Mouse (Mus musculus) left cerebral cortex, adult 11 months (tissue): Measurements from ENCODE around the gene Uqcc1.
"Not testable (repeated sequence)": the region's sequence is repeated elsewhere in the genome, so short reads cannot be mapped to it uniquely, and the experiment has no call there.

ENCODE experiments used
- DNase-seq: peaks from one replicate; pipeline ENCODE4 v3.0.0; 2022; ENCODE audit warnings: low spot score

Uqcc1 gene

DNA sequence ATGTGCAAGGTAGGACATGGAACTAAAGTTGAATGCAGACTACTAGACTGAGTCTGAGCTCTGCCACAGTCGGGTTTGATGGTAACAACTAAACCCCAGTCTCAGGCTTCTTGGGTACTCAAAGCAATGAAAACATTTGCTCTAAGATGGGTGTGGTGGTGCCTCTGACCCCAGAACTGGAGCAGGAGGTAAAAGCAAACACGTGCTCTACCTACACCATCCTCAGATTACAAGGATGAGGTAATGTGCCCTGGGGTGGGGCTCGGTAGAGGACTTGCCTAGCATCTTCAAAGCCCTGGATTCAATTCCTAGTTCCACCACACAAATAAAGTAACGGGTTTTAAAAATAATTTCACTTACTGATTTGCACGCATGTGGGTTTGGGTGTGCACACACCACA, 77.6 kb downstream of the Uqcc1 start:
- DNase-seq: no peak

DNA sequence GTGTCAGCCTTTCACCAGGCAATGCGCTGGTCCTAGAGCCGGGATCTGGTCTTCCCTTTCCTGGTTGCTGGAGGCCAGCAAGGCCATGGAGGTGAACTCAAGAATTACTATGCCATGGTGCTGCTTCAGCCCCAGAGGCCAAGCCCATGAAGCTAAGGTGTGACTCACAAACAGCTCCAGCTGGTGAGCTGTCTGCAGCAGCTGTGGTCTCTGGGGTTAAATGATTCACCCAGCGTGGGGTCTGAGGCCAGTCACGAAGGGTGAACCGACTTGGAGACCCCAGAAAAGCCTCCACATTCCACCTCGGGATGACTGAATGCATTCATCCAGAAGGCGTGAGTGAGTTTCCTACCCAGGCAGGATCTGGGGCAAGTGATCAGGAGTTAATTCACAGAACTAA, 80.0 kb downstream of the Uqcc1 start:
- no peak for DNase-seq

DNA sequence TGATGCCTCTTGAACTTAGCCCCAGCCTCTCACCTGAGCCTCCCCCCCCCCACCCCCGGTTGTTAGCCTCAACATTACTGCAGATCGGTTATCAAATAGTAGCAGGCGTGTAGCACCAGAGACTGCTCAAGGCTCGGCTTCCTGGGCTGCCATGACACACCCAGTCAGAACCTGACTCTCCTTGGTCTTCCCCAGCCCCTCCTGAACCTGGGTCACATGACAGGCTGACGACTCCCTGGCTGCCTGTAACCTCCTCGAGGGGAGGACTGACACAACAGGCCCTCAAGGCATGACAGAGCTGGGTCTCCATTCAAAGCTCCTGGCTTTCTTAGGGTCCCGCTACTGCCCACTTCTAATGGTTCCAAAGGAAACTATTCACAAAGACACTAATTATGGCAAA, 80.6 kb downstream of the Uqcc1 start:
- DNase-seq: no peak

DNA sequence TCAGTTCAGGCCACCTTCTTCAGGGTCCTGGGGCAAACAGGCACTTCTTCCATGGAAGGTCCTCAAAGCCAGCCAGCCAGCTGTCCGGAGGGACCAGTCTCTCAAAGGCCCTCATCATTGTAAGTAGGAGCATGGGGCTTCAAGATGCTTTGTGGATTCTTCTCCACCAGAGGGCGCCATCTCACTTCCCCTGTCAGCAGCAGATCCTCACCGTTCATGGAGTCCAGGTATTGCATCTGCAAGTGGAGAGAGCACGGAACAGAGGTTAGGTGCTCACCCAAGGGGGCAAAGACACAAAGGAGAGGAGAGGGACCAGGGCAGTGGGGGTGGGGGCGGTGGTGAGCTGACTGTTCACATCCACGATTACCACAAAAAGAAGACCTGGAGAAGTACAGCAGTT, 81.8 kb downstream of the Uqcc1 start:
- DNase-seq: peak; percentile 57

DNA sequence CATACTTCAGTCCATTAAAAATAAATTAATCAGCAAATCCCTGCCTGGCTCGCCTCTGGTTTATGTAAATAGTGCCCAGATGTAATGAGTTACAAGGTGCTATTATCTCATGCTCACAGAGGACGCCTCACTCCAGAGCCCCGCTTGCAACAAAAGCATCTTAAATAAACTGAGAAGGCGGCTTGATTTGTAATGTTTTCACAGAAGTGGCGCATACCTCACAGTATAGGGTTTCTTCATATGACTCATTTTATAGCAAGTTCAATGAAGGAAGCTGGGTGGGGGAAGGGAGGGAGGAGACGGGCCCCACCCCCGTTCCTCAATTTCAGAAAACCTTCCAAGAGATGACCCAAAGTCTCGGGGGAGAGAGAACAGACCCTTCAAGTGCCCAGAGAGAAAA, 83.2 kb downstream of the Uqcc1 start:
- DNase-seq: no peak

DNA sequence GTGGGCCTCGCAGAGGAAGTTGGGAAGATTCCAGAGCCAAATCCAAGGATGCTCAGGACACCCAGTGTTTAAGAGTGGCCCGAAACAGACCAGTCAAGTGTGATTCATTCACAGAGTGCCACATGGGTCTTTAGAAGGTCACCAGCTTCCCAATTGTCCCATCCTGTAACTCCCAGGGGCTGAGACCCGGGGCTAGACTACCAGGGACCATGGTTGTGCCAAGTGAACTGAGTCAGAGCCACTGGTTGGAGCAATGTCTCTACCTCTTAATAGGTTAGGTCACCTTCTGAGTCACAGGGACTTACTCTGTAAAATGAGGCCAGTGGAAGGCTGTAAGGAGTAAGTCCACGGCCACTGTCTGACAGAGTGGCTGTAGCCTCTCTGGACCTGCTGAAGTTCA, 91.1 kb downstream of the Uqcc1 start:
- DNase-seq: no peak

DNA sequence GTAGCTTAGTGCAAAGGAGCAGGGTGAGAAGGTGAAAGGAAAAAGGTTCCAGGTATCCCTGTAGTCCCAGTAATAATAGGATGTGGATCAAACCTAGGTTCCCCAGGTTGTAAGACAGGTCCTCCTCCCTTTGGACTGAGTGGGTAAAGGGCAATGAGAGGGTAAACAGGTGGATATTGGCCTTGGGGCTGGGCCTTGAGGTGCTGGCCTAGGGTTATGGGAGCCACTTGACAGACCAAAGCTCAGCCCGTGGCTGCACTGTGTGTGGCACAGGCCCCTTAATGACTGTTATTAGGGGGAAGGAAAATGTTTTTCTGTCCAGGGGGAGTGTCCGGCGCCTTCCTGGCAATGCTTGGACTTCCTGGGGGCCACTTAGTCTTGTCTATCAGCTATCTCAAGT, 92.1 kb downstream of the Uqcc1 start:
- no peak for DNase-seq

DNA sequence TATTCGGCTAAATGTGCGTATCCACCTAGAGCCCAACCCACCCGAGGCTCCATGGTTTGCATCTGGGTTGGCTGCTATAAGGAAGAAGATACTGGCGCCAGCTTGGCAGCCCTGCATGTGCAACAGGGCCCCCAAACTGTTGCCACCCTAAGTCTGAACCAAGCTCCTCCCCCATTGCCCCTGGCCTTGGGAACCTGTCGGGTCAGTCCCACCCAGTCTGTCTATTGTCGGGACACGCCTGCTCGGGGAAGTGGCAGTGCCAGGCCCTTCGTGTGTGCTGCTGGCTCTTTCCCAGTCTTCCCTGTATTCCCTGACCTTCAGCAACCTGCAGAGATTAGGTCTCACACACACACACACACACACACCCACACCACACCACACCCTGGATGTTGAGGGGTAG, 95.4 kb downstream of the Uqcc1 start, which contains the start of gene Fam83c:
TSS of gene Fam83c (minus strand) at position 123 of the 400 bp plus-strand sequence.
- DNase-seq: no peak

DNA sequence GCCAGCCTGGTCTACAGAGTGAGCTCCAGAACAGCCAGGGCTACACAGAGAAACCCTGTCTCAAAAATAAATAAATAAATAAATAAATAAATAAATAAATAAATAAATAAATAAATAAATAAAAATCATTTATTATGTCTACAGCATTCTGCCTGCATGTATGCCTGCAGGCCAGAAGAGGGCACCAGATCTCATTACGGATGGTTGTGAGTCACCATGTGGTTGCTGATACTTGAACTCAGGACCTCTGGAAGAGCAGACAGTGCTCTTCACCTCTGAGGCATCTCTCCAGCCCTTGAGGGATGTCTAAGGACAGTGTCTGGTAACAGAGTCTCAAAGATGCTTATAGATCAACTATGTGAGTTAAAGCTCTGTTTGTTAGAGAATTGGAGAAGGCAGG, 98.0 kb downstream of the Uqcc1 start:
- DNase-seq: not testable (repeated sequence)

DNA sequence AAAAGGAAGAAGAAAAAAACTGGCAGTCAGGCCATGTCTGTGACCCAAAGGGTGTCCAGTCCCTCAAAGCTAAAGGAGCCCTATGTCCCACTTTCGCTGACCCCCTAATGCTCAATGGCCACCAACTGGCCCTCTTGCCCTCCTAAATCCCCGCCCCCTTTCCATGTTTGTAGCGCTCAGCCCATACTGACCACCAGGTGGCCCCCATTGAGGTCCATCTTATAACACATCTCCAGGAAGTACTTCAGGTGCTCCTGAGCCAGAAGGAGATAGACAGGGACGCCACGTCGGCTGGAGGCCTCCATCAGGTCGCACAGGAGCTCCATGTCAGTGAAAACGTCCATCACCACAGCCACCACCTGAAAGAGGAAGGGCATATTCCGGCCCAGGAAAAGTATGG, 98.8 kb downstream of the Uqcc1 start:
- no peak for DNase-seq

DNA sequence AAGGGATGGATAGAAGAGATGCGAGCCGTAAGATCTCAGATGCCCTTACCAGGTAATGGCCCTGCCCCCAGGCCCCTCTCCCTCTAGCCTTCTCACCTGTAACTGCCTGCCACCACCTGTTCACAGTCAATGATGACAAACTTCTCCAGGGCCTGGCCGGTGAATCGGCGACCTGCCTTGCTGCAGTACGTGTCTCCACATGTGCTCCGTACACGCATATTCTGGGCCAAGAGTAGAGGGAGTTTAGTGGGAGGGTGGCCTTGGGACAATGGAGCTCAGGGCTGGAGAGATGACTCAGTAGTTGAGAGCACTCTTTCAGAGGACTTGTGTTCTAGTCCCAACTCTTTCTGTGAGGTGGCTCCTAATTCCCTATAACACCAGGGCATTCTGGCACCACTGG, 99.3 kb downstream of the Uqcc1 start:
- no peak for DNase-seq

DNA sequence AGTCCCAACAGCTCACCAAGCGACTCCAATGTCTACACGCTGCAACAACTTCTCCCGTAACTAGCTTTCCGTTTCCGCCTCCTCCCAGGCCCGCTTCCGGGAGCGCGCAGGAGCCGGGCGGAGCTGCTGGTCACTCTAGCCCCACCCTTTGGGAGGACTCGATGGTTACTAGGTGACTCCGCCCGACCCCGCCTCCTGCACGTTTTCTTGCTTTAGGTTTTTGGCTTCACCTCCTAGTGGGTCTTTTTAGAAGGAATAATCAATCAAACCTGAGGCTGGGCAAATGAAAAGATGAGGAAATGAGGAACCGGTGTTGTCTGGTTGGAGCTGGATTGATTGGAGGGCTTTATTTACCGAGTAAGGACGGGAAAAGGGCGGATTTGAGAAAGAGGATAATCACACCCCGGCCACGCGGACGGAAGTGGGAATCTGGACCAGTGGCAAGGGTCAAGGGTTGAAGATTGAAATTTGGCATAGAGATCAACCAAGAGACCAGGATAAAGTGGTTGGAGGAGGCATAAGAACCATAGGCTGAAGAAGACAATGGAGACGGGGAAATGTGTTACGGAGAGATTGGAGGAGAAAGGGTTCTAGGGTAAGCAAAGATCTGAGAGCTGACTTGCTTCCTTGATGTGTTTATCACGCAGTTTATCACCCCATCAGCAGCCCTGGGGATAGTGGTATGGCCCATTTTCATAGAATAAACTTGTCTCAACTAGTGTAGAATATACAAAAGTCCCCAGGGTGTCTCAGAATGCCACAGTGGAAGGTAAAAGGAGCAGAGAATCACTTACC, 103.3 kb downstream of the Uqcc1 start, which contains the start of gene Eif6:
TSS of gene Eif6 (minus strand) at position 296 of the 795 bp plus-strand sequence.
- peak; percentile 66 for DNase-seq

DNA sequence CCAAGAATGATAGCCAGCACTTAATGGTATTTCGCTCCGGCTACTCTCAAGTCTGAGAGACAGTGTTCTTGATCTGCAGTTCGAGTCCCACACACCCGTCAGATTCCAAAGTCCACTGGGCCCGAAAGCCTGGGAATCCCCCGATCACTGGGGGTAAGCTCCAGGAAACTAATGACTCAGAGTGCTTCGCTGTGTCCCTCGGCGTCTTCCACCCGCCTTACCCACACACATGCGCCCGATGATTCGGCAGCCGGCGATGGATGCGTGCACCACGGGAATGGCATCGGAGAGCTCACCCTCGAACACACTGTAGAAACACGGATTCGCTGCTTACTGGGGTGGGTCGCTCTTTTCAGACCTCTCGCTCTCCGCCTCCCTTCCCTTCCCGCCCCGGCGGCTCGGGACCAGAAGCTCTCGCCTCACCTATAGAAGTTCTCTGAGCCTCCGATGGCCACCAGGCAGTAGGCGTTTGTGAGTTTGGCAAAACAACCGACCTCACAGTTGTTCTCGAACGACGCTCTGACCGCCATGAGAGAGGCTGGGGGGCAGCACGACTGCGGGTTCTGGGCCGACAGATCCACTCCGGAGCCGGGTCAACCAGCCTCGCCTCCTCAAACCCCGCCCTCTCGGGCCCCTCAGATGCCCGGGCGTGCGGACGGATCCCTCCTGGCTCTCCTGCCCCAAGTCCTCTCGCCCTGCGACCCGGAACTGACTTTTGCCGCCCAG, 104.0 kb downstream of the Uqcc1 start:
- DNase-seq: no peak

DNA sequence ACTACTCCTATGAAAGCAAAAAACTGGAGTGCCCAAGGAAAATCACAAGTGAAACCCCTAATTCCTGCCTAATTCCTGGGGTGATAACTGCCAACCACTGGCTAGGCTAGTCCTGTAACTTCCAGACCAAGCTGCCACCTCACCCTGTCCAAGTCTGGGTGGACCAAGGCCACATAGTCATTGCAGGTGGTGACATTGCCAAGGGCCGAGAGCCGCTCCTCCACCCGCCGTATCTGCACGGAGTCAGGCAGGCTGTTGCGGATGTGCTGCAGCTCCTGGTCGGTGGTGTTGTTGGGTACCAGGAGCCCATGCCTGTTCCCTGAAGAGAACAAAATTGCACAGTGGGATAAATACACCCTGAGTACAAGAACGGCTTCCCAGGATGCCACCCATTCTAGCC, 106.4 kb downstream of the Uqcc1 start:
- DNase-seq: no peak

DNA sequence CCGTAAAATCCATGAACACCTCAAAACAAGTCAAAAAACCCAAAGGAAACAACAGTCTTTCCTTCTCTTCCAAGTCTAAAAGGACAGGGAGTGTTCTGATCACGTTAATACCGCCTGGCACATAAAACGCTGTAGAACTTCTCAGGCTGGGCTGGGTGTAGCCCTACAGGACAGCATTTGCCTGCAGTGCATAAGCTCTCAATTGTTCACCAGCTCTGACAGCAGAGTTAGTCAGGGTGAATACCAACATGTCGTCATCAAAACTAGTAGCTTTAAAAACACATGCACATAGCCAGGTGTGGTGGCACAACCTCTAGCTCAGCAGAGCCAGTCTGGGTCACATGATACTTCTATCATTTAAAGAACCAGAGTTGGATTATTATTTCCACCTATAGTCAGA, 109.3 kb downstream of the Uqcc1 start:
- DNase-seq: no peak

DNA sequence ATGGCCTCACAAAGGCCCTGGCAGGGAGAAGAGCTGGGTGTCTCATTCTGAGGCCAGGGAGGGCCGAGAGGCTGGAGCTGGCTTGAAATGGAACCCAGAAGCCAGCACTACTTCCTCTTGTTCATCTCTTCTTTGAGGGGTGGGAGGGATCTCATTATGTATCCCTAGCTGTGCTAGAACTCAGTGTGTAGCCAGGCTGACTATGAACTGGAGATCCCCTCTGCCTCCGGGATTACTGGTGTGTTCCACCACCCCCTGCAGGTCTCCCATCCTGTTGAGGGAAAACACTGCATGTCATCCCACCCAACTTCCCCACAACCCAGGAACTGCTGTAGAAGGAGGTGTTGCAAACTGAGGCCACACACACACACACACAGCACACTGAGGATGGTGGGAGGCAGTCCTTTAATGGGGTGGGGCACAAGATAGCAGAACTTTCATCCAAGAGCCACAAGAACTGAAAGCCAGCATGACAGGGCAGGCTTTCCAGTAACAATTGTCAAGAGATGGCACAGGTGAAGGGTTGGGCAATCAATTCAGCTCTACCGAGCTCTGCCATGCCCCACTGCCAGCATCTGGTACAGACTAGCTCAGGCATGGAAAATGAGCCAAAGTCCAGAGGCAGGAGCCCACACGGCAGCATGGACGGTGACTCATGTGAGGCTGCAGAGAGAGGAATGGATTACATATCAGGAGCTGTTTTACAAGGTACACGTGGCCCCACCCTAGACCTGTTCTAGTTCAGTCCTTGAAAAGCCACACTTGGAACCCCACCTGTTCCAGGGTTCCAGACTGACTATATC, 110.5 kb downstream of the Uqcc1 start:
- DNase-seq: no peak

DNA sequence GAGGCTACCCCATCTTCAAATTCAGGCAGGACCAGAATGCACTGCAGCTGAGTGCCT, 110.9 kb downstream of the Uqcc1 start, which contains the start of gene BC029722:
TSS of gene BC029722 (minus strand) at position 35 of the 57 bp plus-strand sequence.
- DNase-seq: no peak

DNA sequence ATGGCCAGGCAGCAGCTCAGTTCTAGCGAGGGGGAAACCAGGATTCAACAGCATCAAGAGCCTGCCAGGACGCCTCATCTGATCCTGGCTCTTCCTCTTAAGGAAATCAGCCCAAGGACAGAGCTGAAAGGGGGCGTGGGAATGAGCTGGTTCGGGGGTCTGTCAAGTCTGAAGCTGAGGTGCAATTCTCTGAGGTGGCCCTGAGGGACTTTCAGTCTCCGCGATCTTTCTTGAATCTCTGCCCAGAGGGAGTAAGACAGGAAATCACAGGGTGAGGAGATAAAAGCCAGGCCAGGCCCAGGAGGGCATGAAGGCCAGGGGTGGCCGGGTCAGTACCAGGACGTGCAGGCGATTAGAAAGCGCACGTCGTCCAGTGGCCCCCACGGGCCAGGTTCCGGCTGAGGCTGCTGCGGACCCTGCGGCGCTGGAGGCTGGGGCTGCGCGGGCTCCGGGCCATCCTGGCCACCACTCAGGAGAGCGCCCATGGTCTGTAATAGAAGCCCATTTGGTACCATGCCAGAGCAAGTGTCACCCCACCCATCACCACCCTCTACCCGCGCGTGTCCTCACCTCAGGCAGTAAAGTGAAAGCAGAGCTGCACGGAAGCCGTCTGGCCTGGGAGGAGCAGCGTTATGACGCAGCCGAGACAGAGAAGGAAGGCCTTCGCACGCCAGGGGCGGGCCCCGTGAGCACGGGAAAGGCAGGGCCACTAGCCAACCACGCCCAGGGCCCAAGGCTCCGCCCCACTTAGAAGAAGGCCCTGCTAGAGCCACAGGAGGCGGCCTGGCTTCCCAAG, 111.3 kb downstream of the Uqcc1 start:
- DNase-seq: peak; percentile 93

DNA sequence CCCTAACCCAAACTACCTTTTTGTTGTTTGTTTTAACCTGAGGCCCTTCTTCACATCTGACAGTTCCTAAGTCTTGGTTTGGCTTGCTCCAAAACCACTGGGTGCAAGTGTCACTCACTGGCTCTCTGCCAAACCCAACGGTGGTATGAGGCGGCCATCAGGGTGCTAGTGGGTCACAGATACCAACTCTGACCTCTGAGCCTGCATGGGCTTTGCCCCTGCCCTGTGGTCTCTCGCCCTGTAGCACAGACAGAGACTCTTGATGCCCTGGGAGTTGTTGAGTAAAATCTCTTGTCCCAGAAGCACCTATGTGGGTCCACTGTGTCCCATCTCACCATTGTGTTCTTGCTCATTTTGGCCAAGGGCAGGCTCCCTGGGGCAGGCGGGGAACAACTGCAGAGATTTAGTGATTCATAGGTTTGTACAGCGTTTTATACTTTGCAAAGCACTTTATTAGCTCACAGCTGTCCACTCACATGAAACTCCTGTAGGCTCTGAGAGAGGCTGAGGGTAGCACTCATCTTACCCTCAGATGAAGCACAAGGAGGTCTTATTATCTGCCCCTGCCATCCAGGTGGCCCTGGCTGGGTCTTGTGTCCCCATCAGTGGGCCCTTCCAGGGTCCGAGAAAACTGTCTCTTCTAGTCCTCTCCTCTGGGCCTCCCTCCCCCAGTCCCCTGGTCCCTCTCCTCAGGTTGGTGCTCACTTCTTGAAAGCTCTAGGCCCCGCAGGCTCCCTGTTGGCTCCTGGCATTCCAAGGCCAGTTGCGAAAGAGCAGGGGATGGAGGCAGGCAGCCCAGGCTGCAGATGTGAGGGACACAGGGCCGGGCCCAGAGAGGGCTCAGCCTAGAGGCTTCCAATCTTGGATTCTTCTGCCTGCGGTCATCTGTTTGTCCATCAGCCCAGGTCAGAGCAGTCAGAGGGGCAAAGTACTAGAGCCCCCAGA, 112.5 kb downstream of the Uqcc1 start:
- no peak for DNase-seq

DNA sequence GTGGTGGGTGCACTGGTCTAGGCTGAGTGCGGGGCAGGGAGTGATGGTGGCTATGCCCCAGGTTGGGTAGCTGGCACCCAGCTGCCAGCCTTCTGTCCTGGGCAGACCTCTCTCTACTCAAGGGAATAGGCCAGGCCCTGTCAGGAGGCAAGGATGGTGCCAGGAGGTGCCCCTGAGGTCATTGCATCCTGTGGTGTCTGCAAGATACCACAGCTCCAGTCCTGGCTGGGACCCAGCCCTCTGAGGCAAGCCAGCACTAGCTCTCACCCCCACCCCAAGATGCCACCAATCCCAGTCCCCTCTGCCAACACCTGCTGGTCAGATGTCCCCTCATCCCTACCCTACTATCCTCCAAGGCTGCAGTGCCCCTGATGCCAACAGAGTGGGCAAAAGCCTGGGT, 113.9 kb downstream of the Uqcc1 start:
- DNase-seq: no peak

DNA sequence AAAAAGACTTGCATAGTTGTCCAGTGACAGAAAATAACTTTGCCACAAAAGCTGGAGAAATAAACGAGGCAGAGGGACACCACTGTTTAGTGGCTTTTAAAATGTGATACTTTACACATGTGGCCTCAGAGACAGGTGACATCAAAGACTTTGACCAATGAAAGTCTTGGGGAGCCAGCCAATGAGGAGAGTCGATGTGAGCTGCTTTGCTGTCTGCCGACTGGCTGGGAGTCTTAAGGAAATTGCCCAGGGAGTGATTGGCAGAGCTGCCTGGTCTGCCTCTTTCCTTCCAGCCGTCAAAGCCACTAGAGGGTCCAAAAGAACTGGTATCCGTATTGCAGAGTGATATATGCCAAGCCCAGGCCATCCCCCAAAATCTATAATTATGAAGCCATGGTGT, 115.3 kb downstream of the Uqcc1 start:
- DNase-seq: no peak
